Mouse (Mus musculus) myocyte (in vitro differentiated cells): ENCODE data around the gene D5Ertd579e.

Experiments
- POLR2A ChIP-seq: IDR thresholded peaks from one replicate; pipeline ENCODE4 v1.6.1; 2011; ENCODE audit warnings: low read depth, mild to moderate bottlenecking, control low read depth, moderate library complexity; ENCODE audit not compliant: insufficient read length
- POLR2AphosphoS2 ChIP-seq: IDR thresholded peaks from one replicate; pipeline ENCODE4 v1.6.1; 2011; ENCODE audit warnings: low read depth, control low read depth; ENCODE audit not compliant: insufficient read length

GRCm38 (mm10) chr5:36581259-36581923 lies 114.4 kb downstream of the D5Ertd579e start:
- TF ChIP-seq POLR2AphosphoS2 (no peak), POLR2A (no peak)
